Mouse (Mus musculus) forebrain, embryonic 13.5 days (tissue): ENCODE measurements around the gene Pard3b. TPM values are rescaled to one million over a fixed set of nuclear protein-coding genes. Genes with fewer than 3 reads are reported as not detected.

Source experiments
- ATAC-seq: fragments of 200-750 bp; cut with Nextera tagmentation; 2 replicates; pipeline ENCODE4 v1.8.0; 2017
- H3K27ac ChIP-seq: fragments of 300-500 bp; sonication (generic); 2 replicates; pipeline ENCODE4 v1.5.1; 2015; ENCODE audit warnings: inconsistent platforms, mild to moderate bottlenecking, moderate library complexity
- H3K27me3 ChIP-seq: fragments of 300-500 bp; sonication (generic); 2 replicates; pipeline ENCODE4 v1.6.1; 2015; ENCODE audit warnings: mild to moderate bottlenecking, inconsistent platforms
- H3K36me3 ChIP-seq: fragments of 300-500 bp; sonication (generic); 2 replicates; pipeline ENCODE4 v1.6.1; 2015; ENCODE audit warnings: mild to moderate bottlenecking, inconsistent platforms; ENCODE audit not compliant: poor library complexity, severe bottlenecking
- H3K4me1 ChIP-seq: fragments of 300-500 bp; sonication (generic); 2 replicates; pipeline ENCODE4 v1.6.1; 2015; ENCODE audit warnings: inconsistent platforms
- H3K4me2 ChIP-seq: fragments of 300-500 bp; sonication (generic); 2 replicates; pipeline ENCODE4 v1.6.1; 2015; ENCODE audit warnings: inconsistent platforms, mild to moderate bottlenecking, moderate library complexity
- H3K4me3 ChIP-seq: fragments of 300-500 bp; sonication (generic); 2 replicates; pipeline ENCODE4 v1.5.1; 2015; ENCODE audit warnings: mild to moderate bottlenecking, inconsistent platforms
- H3K9ac ChIP-seq: fragments of 300-500 bp; sonication (generic); 2 replicates; pipeline ENCODE4 v1.6.1; 2015; ENCODE audit warnings: mild to moderate bottlenecking, inconsistent platforms
- H3K9me3 ChIP-seq: fragments of 300-500 bp; sonication (generic); replicated peaks from 2 replicates; pipeline ENCODE4 v1.6.1; 2016; ENCODE audit warnings: inconsistent platforms
- WGBS: fragments of 180-500 bp; shearing (Covaris S2); methylation state at CpG from one replicate; pipeline ENCODE4 v1.1.7; 2015; 5-methylcytosine and 5-hydroxymethylcytosine counted together
- polyA plus RNA-seq: library from polyadenylated mRNA; unstranded; fragments of >200 nt; fragmentation: Nextera tagmentation; extraction: Ambion mirVana; gene quantifications from 2 replicates; pipeline ENCODE4 v1.2.1, GENCODE M21; 2015

Pard3b gene
- polyA plus RNA-seq, 1 experiment from 2014 or later: 10.5 TPM

GRCm38 (mm10) chr1:62229129-62229528 is 590.5 kb downstream of the Pard3b start:
- no peak overlapping the region for H3K4me3 ChIP-seq
- WGBS: 79% methylated on average over 5 of the region's 5 CpGs
- H3K4me1 ChIP-seq: peaks cover 6% of the 10 kb centered on the region
- no peaks in the 10 kb centered on the region for H3K36me3 ChIP-seq
- no peaks in the 10 kb centered on the region for H3K9me3 ChIP-seq
- no peak overlapping the region for H3K9ac ChIP-seq
- no peak overlapping the region for H3K4me2 ChIP-seq
- no peak overlapping the region for H3K27ac ChIP-seq
- no peak for ATAC-seq
- H3K27me3 ChIP-seq: no peaks in the 10 kb centered on the region

GRCm38 (mm10) chr1:62234039-62234438 is 595.4 kb downstream of the Pard3b start:
- Histone ChIP-seq H3K4me3 (no peak overlapping the region), H3K27me3 (no peaks in the 10 kb centered on the region), H3K36me3 (no peaks in the 10 kb centered on the region), H3K9me3 (no peaks in the 10 kb centered on the region), H3K27ac (no peak overlapping the region), H3K9ac (no peak overlapping the region), H3K4me1 (peaks cover 6% of the 10 kb centered on the region), H3K4me2 (no peak overlapping the region)
- no peak for ATAC-seq
- WGBS: 47% methylated on average over 1 of the region's 1 CpGs

- no peak for ATAC-seq
- WGBS: 84% methylated on average over 5 of the region's 5 CpGs
- H3K9ac ChIP-seq: no peak overlapping the region
- no peak overlapping the region for H3K4me2 ChIP-seq
- no peaks in the 10 kb centered on the region for H3K9me3 ChIP-seq
- no peaks in the 10 kb centered on the region for H3K27me3 ChIP-seq
- peaks cover 6% of the 10 kb centered on the region for H3K4me1 ChIP-seq
- no peak overlapping the region for H3K27ac ChIP-seq
- H3K4me3 ChIP-seq: no peak overlapping the region
- H3K36me3 ChIP-seq: no peaks in the 10 kb centered on the region
Observed at GRCm38 (mm10) chr1:62235121-62235520, 596.5 kb downstream of the Pard3b start.

GRCm38 (mm10) chr1:62244191-62244984 is 605.8 kb downstream of the Pard3b start:
- Histone ChIP-seq H3K27me3 (no peaks in the 10 kb centered on the region), H3K4me2 (no peak overlapping the region), H3K36me3 (no peaks in the 10 kb centered on the region), H3K4me3 (no peak overlapping the region), H3K4me1 (peaks cover 11% of the 10 kb centered on the region), H3K9me3 (no peaks in the 10 kb centered on the region), H3K9ac (no peak overlapping the region), H3K27ac (no peak overlapping the region; the same call in 1 of the 2 replicates)
- ATAC-seq: 0 out of 2 replicates have a peak, but pooled peaks have one; percentile 48
- WGBS: 39% methylated on average over 12 of the region's 12 CpGs

GRCm38 (mm10) chr1:62252432-62252831 is 613.8 kb downstream of the Pard3b start:
- WGBS: 97% methylated on average over 1 of the region's 1 CpGs
- no peak for ATAC-seq
- H3K9me3 ChIP-seq: no peaks in the 10 kb centered on the region
- H3K4me3 ChIP-seq: no peak overlapping the region
- no peak overlapping the region for H3K27ac ChIP-seq
- H3K27me3 ChIP-seq: no peaks in the 10 kb centered on the region
- no peaks in the 10 kb centered on the region for H3K36me3 ChIP-seq
- H3K4me2 ChIP-seq: no peak overlapping the region
- peaks cover 6% of the 10 kb centered on the region for H3K4me1 ChIP-seq
- H3K9ac ChIP-seq: no peak overlapping the region

- no peak overlapping the region for H3K4me3 ChIP-seq
- WGBS: 59% methylated on average over 4 of the region's 4 CpGs
- H3K9ac ChIP-seq: no peak overlapping the region
- no peaks in the 10 kb centered on the region for H3K9me3 ChIP-seq
- no peaks in the 10 kb centered on the region for H3K36me3 ChIP-seq
- H3K4me2 ChIP-seq: no peak overlapping the region
- no peak for ATAC-seq
- H3K27me3 ChIP-seq: no peaks in the 10 kb centered on the region
- peaks cover 6% of the 10 kb centered on the region for H3K4me1 ChIP-seq
- no peak overlapping the region for H3K27ac ChIP-seq
Observed at GRCm38 (mm10) chr1:62254316-62254715, 615.7 kb downstream of the Pard3b start.

GRCm38 (mm10) chr1:62254888-62255287 is 616.3 kb downstream of the Pard3b start:
- ATAC-seq: peak; percentile 43; the same call in 1 of the 2 replicates
- WGBS: 17% methylated on average over 1 of the region's 1 CpGs
- no peaks in the 10 kb centered on the region for H3K36me3 ChIP-seq

GRCm38 (mm10) chr1:62276466-62276865 is 637.8 kb downstream of the Pard3b start:
- Histone ChIP-seq H3K9ac (no peak overlapping the region), H3K4me2 (no peak overlapping the region), H3K4me3 (no peak overlapping the region), H3K36me3 (no peaks in the 10 kb centered on the region), H3K9me3 (no peaks in the 10 kb centered on the region), H3K27me3 (no peaks in the 10 kb centered on the region), H3K4me1 (peaks cover 6% of the 10 kb centered on the region; the same call in 1 of the 2 replicates), H3K27ac (no peak overlapping the region)
- no peak for ATAC-seq
- 46% methylated on average over 3 of the region's 3 CpGs for WGBS

More at GRCm38 (mm10) chr1:62254888-62255287, 616.3 kb downstream of the Pard3b start:
- peaks cover 9% of the 10 kb centered on the region for H3K4me1 ChIP-seq
- H3K27me3 ChIP-seq: no peaks in the 10 kb centered on the region
- H3K9ac ChIP-seq: no peak overlapping the region
- no peak overlapping the region for H3K4me3 ChIP-seq
- H3K4me2 ChIP-seq: no peak overlapping the region
- H3K9me3 ChIP-seq: no peaks in the 10 kb centered on the region
- no peak overlapping the region for H3K27ac ChIP-seq

GRCm38 (mm10) chr1:62278586-62278985 is 640.0 kb downstream of the Pard3b start:
- no peaks in the 10 kb centered on the region for H3K36me3 ChIP-seq
- H3K27ac ChIP-seq: no peak overlapping the region
- H3K4me3 ChIP-seq: no peak overlapping the region
- ATAC-seq: no peak
- no peaks in the 10 kb centered on the region for H3K9me3 ChIP-seq
- H3K27me3 ChIP-seq: no peaks in the 10 kb centered on the region
- H3K4me2 ChIP-seq: no peak overlapping the region
- WGBS: 81% methylated on average over 1 of the region's 1 CpGs
- no peak overlapping the region for H3K9ac ChIP-seq
- peaks cover 4% of the 10 kb centered on the region; the same call in 1 of the 2 replicates for H3K4me1 ChIP-seq

- ATAC-seq: no peak
- no peaks in the 10 kb centered on the region for H3K36me3 ChIP-seq
- no peaks in the 10 kb centered on the region for H3K27me3 ChIP-seq
Observed at GRCm38 (mm10) chr1:62280586-62280985, 642.0 kb downstream of the Pard3b start.

GRCm38 (mm10) chr1:62282835-62283234 is 644.2 kb downstream of the Pard3b start:
- Histone ChIP-seq H3K36me3 (no peaks in the 10 kb centered on the region), H3K27me3 (no peaks in the 10 kb centered on the region), H3K9ac (no peak overlapping the region), H3K27ac (no peak overlapping the region), H3K4me2 (no peak overlapping the region), H3K4me1 (no peaks in the 10 kb centered on the region), H3K4me3 (no peak overlapping the region), H3K9me3 (no peaks in the 10 kb centered on the region)
- 92% methylated on average over 6 of the region's 6 CpGs for WGBS
- ATAC-seq: no peak

More at GRCm38 (mm10) chr1:62280586-62280985, 642.0 kb downstream of the Pard3b start:
- Histone ChIP-seq H3K27ac (no peak overlapping the region), H3K9ac (no peak overlapping the region), H3K9me3 (no peaks in the 10 kb centered on the region), H3K4me1 (peaks cover 4% of the 10 kb centered on the region; the same call in 1 of the 2 replicates), H3K4me3 (no peak overlapping the region), H3K4me2 (no peak overlapping the region)

- Histone ChIP-seq H3K27ac (no peak overlapping the region), H3K9me3 (no peaks in the 10 kb centered on the region), H3K36me3 (no peaks in the 10 kb centered on the region), H3K4me1 (no peaks in the 10 kb centered on the region), H3K4me2 (no peak overlapping the region), H3K9ac (no peak overlapping the region), H3K4me3 (no peak overlapping the region), H3K27me3 (no peaks in the 10 kb centered on the region)
- no peak for ATAC-seq
- WGBS: 100% methylated on average over 2 of the region's 2 CpGs
Observed at GRCm38 (mm10) chr1:62283624-62284023, 645.0 kb downstream of the Pard3b start.
